Mouse (Mus musculus): ENCODE results near the gene Wdr3.

Wdr3 gene

DNA sequence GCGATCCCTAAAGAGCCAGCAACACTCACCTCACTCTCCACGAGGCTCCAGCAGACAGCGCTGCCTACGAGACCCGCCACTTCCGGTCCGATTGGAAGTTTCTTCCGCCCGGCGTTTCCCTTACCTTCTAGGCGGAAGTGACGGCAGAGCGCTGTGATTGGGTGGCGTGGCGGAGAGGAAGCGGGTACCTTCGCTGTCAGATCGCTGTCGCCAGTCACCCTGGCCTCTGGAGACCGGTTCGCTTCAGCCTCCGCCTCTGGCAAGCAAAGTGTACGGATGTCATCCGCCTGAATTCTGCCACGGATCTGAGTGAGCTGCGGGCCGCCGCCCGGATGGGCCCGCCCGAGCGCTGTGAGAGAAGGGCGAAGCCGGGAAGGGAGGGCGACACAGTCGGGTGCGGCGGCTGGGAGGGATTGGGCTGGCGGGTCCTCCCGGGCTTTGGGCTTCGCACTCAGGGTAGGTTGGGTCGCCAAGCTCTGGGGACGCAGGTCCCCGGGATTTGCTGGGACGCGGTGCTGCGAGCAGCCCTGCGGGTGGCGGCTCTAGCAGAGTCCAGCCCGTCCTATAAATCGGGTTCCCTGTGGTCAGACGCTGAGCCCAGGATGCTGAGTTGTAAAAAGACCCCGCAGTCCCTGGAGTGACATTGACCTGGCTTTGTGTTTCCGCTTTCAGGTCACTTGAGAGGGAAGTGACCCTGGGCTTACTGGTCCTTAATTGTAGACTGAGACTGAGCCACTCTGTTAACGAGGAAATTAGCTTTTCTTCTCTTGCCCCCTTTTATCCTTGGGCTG lies at the start of gene Wdr3, which contains the start of gene Gdap2:
TSS of gene Wdr3 (minus strand) at position 93 of the 791 bp plus-strand sequence.
TSS of gene Gdap2 (plus strand) at position 67 of the 791 bp plus-strand sequence.
- in situ Hi-C loops (cut with MseI, MboI), result no loop called here

DNA sequence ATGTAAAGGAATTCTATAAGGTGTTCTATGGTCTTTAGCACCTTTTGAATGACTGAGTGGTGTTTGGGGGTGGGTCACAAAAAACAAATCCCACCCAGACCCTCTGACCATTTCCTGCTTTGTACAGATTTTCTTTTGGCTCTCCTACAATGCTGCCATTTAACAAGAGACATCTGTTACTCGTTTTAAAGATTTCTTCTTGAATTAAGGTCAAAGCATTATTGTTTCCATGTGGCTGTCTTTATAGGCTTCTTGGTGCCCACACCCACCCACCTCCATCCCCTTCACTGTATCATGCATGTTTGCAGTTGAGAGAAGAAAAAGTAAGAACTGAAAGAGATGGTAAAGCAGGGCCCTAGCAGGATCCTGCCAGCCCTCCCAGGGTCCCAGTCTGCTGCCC lies 44.8 kb upstream of the Wdr3 start:
- in situ Hi-C loops (cut with MseI, MboI), result no loop called here

DNA sequence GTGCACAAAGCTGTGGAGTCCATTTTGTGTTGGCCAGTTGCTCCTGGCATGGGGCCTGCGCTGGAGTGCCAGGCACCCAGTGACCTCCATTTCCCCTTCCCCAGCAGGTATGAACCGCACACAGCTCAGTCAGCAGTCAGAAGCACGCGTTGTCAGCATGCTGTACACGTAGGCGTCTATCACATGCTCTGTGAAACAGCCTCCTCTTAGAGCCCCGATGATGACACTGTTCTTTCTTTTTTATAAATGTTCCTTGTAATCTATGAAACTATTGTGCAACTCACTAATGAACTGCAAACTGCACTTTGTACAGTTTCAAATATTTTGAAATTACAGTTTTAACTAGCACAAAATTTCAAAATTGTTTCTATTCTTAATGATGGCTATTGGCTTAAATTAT lies 39.3 kb upstream of the Wdr3 start:
- in situ Hi-C loops (cut with MseI, MboI), result no loop called here

DNA sequence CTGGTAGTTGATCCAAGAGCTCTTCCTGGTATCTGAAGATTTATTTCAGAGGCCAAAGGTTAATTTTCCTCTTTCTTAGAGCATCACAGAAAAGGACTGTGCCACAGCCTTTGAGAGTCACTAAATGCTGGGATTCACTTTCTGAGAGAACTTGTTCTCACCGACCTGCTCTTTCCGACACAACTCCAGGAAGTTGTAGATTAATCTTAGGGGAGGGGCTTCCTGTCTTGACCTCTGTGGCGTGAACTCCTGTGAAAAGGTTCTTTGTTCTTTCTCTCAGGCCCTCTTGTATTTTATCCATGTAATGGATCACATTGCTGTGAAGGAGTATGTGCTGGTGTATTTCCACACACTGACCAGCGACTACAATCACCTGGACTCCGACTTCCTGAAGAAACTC lies 32.0 kb upstream of the Wdr3 start:
- in situ Hi-C loops (cut with MseI, MboI), result loop anchor here (10.0 to 25.0 kb wide), 2 partner anchors 368 to 371 kb away; no protein-coding TSS in a partner anchor

DNA sequence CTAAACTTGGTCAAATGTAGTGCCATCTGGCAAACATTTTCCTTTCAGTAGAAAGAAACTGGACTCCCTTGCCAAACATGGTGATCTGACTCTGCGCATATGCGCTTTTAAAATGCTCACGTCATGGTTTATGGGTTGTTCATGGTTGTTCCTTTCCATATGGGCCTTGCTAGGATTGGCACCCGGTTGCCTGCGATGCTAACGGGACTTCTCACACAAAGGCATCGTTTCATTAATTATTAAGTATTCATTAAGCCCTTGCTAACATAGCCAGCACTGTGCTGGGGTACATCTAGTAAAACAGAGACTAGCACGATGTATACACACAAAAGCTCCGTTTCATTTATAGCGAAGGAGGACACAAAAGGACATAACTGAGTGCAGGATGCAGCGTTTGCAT lies 27.7 kb upstream of the Wdr3 start:
- in situ Hi-C loops (cut with MseI, MboI), result loop anchor here (10.0 to 25.0 kb wide), 3 partner anchors 165 to 375 kb away; no protein-coding TSS in a partner anchor

DNA sequence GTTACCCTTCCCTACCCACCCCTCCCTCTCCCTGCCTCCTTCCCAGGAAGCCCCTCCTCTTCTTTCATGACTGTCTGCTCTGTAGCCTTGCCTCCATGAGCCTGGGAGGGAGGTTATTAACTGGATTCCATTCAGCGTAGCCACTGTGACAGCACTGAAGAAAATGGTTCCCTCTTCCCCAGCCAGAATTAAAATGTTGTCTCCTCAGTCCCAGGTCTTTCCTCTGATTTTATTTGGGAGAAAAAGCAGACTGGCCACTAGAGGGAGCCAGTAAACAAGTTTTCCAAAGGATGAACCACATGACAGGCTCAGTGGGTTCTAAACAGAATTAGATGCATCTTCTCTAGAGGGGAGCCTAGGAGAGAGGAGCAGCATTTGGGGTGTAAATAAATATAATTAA lies 27.2 kb upstream of the Wdr3 start:
- in situ Hi-C loops (cut with MseI, MboI), result loop anchor here in 1 of 2 experiments (10.0 to 25.0 kb wide), 2 partner anchors 165 to 373 kb away; no protein-coding TSS in a partner anchor

DNA sequence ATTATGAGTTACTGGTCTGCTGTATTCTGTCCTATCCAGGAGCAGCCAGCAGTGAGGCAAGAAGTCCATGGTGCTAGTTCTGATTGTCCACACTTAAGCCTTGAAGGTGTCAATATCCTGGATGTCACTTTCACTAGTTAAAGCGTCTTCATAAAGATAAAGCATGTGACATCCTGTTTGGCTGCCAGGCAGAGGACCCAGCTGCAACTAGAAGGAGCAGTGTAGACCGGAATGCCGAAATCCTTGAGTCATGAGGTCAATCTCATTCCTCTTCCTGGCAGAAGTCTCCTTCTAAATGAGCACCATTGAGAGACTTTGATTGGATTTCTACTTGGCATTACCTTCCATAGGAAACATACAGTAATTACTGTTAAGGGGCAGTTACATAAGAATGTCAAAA lies 18.3 kb upstream of the Wdr3 start:
- in situ Hi-C loops (cut with MseI, MboI), result loop anchor here in 1 of 2 experiments (10.0 to 25.0 kb wide), 2 partner anchors 174 to 382 kb away; no protein-coding TSS in a partner anchor

DNA sequence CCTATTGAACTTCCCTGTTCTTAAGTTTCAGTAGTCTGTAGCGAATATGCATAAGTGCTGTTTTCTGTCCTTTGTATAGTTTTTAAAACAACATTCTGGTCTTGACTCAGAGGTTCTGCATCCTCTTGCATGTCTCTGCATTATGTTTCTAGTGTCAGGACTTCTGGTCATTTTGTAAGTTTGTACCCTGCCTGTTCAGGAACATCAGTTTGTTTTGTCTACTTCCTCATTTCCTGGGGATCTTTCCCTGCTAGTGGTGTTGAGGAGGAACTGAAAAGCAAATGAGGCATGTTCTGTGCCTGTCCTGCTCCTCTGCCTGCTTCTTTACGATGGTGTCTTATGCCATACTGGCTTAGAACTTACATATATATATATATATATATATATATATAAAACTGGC lies 13.8 kb upstream of the Wdr3 start:
- in situ Hi-C loops (cut with MseI, MboI), result loop anchor here in 1 of 2 experiments (25.0 kb wide), 1 partner anchor 386 kb away; no protein-coding TSS in a partner anchor

DNA sequence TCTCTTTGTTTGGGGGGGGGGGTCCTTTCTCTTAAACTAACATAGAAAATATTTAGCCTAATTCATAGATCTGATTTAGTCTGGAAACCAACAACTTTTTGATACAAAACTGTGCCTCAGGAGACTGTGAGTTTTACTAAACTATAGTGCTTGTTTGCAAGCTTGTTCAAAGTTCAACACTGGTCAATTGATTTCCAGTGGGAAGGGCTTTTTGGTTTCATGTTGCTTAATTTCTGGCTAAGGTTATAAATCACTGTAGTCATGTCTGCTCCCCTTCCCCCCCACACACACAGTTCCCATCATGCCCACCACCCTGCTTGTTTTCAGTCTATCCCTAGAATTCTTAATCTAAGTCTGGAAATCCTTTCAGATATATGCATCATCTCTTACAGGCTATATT lies 2.8 kb upstream of the Wdr3 start:
- in situ Hi-C loops (cut with MseI, MboI), result no loop called here

DNA sequence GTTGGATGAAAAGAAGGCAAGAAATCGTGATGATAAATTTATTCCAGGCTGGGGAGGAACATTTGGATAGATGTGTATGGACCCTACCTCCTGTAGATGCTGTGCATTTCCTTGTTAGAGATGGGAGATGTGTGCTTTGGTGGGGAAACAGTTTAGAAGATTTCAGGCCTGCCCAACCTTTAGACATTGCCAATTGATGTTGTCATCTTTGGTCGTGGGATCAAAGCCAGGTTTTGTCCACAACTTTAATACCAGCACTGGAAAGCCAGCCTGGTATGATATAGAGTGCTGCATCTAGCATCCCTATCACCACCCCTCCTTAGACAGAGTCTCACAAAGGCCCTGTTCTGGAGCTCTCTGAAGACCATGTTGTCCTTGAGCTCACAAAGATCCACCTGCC lies 1.3 kb upstream of the Wdr3 start:
- in situ Hi-C loops (cut with MseI, MboI), result no loop called here

DNA sequence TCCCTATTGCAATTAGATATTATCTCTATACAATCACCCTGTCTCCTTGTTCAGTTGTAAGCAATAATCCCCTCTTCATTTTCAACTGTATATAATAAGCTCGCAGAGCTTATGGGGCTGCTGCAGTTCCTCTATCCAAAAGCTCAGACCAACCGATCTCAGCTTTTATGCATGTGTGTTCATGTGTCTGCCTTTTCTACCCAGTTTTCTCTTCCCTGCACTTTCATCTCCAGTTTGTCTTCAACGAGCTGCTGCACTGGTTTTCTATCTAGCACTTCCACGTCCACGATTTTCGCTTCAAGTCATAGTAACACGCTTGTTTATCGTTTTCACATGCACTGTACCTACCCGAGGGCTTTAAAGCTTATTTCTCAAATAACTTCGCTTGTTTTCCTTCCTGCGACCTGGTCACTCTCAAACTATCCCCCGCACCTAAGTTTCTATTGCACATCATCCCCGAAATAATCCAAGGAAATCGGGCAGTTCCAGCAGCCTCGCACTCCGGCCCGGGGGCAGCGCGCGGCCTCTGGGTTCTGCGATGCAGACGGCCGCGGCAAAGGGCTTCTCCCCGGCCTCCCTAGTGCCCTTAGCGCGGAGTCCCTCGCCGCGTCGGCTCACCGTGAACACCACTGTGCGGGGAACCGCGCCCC lies 417 bp downstream of the Wdr3 start:
- in situ Hi-C loops (cut with MseI, MboI), result no loop called here

DNA sequence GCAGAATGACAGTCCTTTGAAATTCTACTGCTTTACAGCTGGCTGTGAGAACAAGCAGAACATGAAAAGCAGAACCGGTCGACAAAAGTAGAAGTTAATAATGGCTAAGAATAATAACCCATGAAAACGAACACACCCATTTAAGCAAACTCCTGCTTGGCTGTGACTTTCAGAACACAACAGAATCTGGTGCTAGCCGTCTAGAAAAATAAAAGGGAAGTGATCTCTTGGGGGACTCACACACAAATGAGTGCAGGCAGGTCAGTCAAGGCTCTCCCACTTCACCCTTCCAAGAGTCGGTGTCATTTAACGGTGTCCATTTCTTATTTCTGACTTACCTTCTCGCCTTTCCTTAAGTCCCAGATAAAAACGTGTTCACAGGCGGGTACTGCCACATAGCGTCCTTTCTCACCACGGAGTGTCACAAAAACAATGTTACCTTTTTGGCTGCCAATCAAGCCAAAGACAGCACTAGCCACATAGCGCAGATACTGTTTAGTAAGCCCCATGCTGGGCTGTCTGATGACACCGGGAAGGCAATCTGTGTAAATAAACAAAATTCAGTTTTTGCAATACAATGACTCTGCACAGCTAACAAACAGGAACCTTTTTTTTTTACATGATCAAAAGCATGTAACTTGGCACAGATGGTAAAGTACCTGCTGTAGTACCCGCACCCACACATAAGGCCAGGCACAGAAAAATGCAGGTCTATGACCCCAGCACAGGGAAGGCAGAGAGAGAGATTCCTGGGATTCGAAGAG lies 1.3 kb downstream of the Wdr3 start:
- in situ Hi-C loops (cut with MseI, MboI), result no loop called here

DNA sequence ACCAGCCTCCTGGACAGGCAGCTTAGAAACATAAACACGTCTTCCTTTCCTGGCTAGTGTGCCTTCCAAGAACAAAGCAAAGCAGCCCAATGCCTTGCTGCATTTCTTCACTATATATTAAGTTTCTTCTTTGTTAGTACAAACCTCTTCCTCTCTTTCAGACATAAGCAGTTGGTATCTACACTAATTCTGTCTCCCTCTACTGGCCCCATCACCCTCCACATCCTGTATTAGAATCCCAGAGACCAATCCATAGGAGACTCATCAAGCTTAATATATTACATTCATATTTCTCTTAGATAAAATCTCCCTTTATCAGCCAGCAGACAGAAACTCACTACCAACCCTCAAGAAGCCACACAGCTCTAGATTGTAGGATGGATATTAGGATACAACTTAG lies 39.8 kb downstream of the Wdr3 start:
- in situ Hi-C loops (cut with MseI, MboI), result no loop called here

DNA sequence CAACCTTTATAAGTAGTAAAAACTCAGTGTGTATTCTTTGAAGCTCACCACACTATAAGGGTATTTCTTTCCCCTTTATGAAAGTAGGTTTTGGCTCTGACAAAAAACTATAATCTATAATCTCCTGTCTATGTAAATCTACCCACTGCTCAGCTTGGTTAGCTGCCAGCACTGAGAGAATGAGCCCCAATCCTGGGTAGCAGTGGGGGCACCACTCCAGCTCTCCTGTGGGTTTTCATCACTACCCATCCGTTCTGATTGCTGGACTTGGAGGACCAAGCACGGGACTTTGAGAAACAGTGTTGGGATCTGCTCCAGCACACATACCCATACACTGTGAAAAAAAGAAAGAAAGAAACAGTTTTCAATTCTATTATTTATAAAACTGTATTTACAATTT lies 40.2 kb downstream of the Wdr3 start:
- in situ Hi-C loops (cut with MseI, MboI), result no loop called here

DNA sequence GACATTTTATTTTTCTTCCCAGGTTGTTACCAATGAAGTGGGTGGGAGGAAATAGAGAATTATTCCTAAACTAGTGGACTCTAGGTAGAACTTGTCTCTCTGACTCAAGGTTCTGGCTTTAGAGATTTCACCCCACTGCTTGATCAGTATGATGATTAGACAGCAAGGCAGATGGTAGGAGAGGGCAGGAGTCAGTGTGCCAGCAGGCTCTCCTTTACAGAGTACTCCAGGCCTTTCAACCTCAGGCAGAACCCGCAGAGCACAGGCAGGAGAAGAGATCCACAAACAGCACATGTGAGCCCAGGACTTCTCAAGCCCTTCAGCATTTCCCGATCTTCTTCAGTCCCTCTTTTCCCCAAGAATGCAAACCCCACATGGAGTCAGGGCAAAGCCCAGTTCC lies 43.5 kb downstream of the Wdr3 start:
- in situ Hi-C loops (cut with MseI, MboI), result no loop called here

DNA sequence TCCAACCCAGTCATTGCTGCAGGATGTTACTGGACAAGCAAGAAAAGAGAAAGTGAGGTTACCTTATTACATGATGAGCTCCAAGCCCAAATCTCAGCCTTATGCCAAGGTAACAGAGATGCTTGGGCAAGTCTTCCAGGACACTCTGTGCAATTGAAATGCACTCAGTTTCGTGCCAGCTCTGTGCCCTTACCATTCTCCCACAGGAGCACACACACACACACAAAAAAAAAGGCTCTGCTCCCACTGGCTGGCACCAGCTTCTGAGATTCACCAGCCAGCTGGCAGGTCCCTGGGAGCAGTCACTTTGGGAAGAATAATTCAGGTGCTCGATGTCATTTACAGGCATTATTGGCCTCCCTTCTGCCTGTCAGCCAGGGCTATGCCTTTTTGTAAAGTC lies 55.5 kb downstream of the Wdr3 start:
- in situ Hi-C loops (cut with MseI, MboI), result no loop called here

DNA sequence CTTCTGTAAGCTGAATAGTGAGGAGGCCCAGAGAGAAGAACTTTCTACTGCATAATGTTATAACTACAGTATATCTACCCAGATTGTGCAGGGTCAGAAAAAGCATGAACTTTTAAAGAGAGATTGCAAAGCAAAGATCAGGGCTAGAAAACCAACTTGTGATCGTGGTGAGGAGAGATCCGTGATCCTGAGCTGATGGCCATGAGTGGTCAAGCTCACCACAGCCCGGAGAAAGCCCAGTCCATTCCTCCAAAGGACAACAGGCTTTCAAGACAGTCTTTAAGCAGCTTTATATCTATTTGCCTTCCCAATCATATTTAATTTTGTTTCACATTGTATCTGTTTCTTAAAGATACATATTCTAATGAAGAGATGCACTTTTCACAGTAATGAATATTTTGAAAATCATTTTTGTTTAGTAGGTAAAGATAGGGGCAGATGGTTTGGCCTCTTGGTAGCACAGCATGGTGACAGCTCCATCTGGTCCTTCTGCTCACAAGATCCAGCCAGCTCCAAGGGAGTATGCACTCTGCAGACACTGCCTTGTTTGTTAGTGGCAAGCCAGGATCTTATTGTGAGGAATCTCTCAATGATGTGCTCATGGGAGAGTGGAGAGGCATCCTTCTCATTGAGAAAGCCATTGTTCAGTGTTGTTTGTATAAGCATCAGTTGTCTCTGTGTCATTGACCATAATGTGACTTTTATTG lies 59.7 kb downstream of the Wdr3 start:
- in situ Hi-C loops (cut with MseI, MboI), result no loop called here
